Mouse (Mus musculus): ENCODE results near the gene Npas3. TPM values are rescaled to one million over a fixed set of nuclear protein-coding genes. Genes with fewer than 3 reads are reported as not detected.
A peak's percentile ranks its signal among the peaks of the same experiment; 100 is the strongest.

Gene Npas3
- total RNA-seq, 2 experiments from 2014 or later: not detected

- ATAC-seq (replicated peaks; ENCODE audit: poor library complexity): peak; percentile 17; the same call in 1 of the 2 replicates
These were observed 857.1 kb downstream of the Npas3 start for GRCm38 (mm10) chr12:54105531-54105930.

GRCm38 (mm10) chr12:54105946-54106345 lies 857.5 kb downstream of the Npas3 start:
- no peak for ATAC-seq (replicated peaks; ENCODE audit: poor library complexity)

- ATAC-seq (replicated peaks; ENCODE audit: poor library complexity): no peak
These were observed 861.9 kb downstream of the Npas3 start for GRCm38 (mm10) chr12:54110342-54110741.

DNA sequence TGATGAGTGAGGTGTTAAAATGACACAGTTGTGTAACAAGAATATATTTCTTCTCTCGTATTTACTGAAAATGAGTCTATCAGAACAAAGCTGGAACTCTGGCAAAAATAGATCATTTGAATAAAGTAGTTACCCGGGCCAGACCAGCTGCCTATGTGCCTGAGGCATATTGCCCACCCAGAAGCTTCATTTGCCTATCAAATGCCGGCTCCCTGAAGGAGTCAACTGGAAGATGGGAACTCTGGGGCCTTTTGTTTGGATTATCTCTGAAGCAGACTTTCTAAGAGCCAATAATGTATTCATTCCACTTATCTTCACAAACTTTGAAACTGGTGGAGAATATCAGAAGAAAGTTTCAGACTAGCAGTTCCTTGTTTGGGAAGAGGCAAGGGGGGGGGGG lies 862.5 kb downstream of the Npas3 start:
- ATAC-seq (replicated peaks; ENCODE audit: poor library complexity): no peak

DNA sequence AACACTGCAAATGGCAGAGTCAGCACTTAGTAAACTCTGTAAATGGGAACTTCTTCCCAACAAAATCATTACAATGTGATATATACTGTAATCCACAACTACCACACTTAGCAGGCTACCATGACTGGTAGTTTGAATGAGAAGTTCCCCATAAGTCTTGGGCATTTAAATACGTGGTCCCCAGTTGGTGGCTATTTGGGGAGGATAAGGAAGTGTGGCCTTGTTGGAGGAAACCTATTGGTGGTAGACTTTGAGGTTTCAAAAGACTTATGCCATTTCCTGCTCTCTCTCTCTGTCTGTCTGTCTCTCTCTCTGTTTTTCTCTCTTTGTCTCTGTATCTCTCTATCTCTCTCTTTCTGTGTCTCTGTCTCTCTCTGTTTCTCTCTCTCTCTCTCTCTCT lies 871.9 kb downstream of the Npas3 start:
- peak; percentile 71 for ATAC-seq (replicated peaks; ENCODE audit: poor library complexity)

GRCm38 (mm10) chr12:54121286-54121685 lies 872.8 kb downstream of the Npas3 start:
- ATAC-seq (replicated peaks; ENCODE audit: poor library complexity): no peak

Data from megakaryocyte progenitor cell, adult 5-6 weeks (primary cell).